ENCODE assay signal across 20 mouse cellular contexts in genomic region chr4:120893656-120894401, GRCm38 (mm10). TPM values are rescaled to one million over a fixed set of nuclear protein-coding genes. Genes with fewer than 3 reads are reported as not detected.
DNase-seq lines count a peak whose midpoint lies in the region; ATAC-seq and TF ChIP-seq lines count a peak whose summit lies in the region.
"Had no signal": no experiment of that assay in that cellular context is flagged by ENCODE, and none has a peak within 500 bp of the region (broad histone marks: within the 10 kb centered on the region; RNA-seq: fewer than 3 reads in every experiment).

No protein-coding gene starts in this region.

- no peak for TF ChIP-seq CTCF in thymus, adult 2 months (IDR thresholded peaks at IDR 0.05; ENCODE audit: borderline replicate concordance, control insufficient read depth, extremely low read depth, insufficient read depth, low read length, poor library complexity)

- H3K4me1 ChIP-seq in hindbrain, embryonic 16.5 days (ENCODE audit: control insufficient read depth, insufficient read depth, low read depth, low read length): no peaks in the 10 kb centered on the region
- peaks cover 28% of the 10 kb centered on the region for H3K4me1 ChIP-seq in hindbrain, embryonic 13.5 days (replicated peaks)
- peaks cover 5% of the 10 kb centered on the region; the same call in 1 of the 2 replicates for H3K4me1 ChIP-seq in neural tube, embryonic 13.5 days (replicated peaks)
- no peaks in the 10 kb centered on the region for H3K4me1 ChIP-seq in thymus, adult 2 months (replicated peaks; ENCODE audit: control insufficient read depth, insufficient read depth, low read length)
- H3K4me1 ChIP-seq: forebrain, embryonic 15.5 days; heart, embryonic 15.5 days; neural tube, embryonic 15.5 days had no signal

- no peaks in the 10 kb centered on the region for H3K9me3 ChIP-seq in hindbrain, embryonic 16.5 days (ENCODE audit: control insufficient read depth, low read length)
- no peaks in the 10 kb centered on the region for H3K9me3 ChIP-seq in hindbrain, embryonic 13.5 days
- no peaks in the 10 kb centered on the region for H3K9me3 ChIP-seq in neural tube, embryonic 13.5 days
- H3K9me3 ChIP-seq: forebrain, embryonic 15.5 days; heart, embryonic 15.5 days; hindbrain, embryonic 12.5 days; midbrain, embryonic 10.5 days; neural tube, embryonic 15.5 days had no signal

- no peak for TF ChIP-seq POLR2A in thymus, adult 2 months (IDR thresholded peaks at IDR 0.05; ENCODE audit: control insufficient read depth, extremely low read depth, insufficient read depth, low read length, poor library complexity)

- no peak overlapping the region for H3K9ac ChIP-seq in hindbrain, embryonic 16.5 days (ENCODE audit: low read depth, low read length)
- no peak overlapping the region for H3K9ac ChIP-seq in hindbrain, embryonic 13.5 days
- H3K9ac ChIP-seq in neural tube, embryonic 13.5 days: no peak overlapping the region
- H3K9ac ChIP-seq: forebrain, embryonic 15.5 days; heart, embryonic 15.5 days; hindbrain, embryonic 12.5 days; neural tube, embryonic 15.5 days had no signal

- 0 out of 2 replicates have a peak, but pooled peaks have one; percentile 18 for ATAC-seq in hindbrain, embryonic 16.5 days
- no peak for ATAC-seq in hindbrain, embryonic 13.5 days (ENCODE audit: low FRiP score)
- ATAC-seq in neural tube, embryonic 13.5 days (ENCODE audit: low read depth): no peak
- ATAC-seq: forebrain, embryonic 15.5 days; intestine, embryonic 16.5 days had no signal

- H3K4me2 ChIP-seq in hindbrain, embryonic 16.5 days (ENCODE audit: low read length): no peak overlapping the region
- H3K4me2 ChIP-seq in hindbrain, embryonic 13.5 days: no peak overlapping the region
- H3K4me2 ChIP-seq in neural tube, embryonic 13.5 days: no peak overlapping the region
- H3K4me2 ChIP-seq: forebrain, embryonic 15.5 days; heart, embryonic 15.5 days; hindbrain, embryonic 12.5 days; neural tube, embryonic 15.5 days had no signal

- no peak overlapping the region for H3K4me3 ChIP-seq in hindbrain, embryonic 16.5 days (ENCODE audit: low read length)
- H3K4me3 ChIP-seq in hindbrain, embryonic 13.5 days: no peak overlapping the region
- H3K4me3 ChIP-seq in neural tube, embryonic 13.5 days: no peak overlapping the region
- no peak overlapping the region for H3K4me3 ChIP-seq in thymus, adult 2 months (ENCODE audit: control insufficient read depth, insufficient read depth, low read length)
- H3K4me3 ChIP-seq: erythroblast, embryonic 14.5 days; forebrain, embryonic 15.5 days; gastrocnemius, adult 2 months; heart, adult 2 months; heart, embryonic 15.5 days; hindbrain, embryonic 12.5 days; midbrain, embryonic 10.5 days; neural tube, embryonic 15.5 days had no signal

- H3K36me3 ChIP-seq in hindbrain, embryonic 16.5 days (ENCODE audit: control insufficient read depth, insufficient read depth, low read length): no peaks in the 10 kb centered on the region
- H3K36me3 ChIP-seq in hindbrain, embryonic 13.5 days: no peaks in the 10 kb centered on the region
- no peaks in the 10 kb centered on the region for H3K36me3 ChIP-seq in neural tube, embryonic 13.5 days
- H3K36me3 ChIP-seq in thymus, adult 2 months (ENCODE audit: control insufficient read depth, insufficient read depth, low read length): no peaks in the 10 kb centered on the region
- H3K36me3 ChIP-seq: forebrain, embryonic 15.5 days; heart, embryonic 15.5 days; hindbrain, embryonic 12.5 days; midbrain, embryonic 10.5 days had no signal

- H3K27me3 ChIP-seq in hindbrain, embryonic 16.5 days (replicated peaks; ENCODE audit: control insufficient read depth, insufficient read depth, low read length): no peaks in the 10 kb centered on the region
- 0 out of 2 replicates have a peak, but pooled peaks cover 4% of the 10 kb centered on the region for H3K27me3 ChIP-seq in hindbrain, embryonic 13.5 days
- H3K27me3 ChIP-seq in neural tube, embryonic 13.5 days: no peaks in the 10 kb centered on the region
- no peaks in the 10 kb centered on the region for H3K27me3 ChIP-seq in thymus, adult 2 months (ENCODE audit: control insufficient read depth, insufficient read depth, low read length)
- H3K27me3 ChIP-seq: forebrain, embryonic 15.5 days; neural tube, embryonic 15.5 days had no signal

- WGBS in hindbrain, embryonic 16.5 days: 71% methylated on average over 11 of the region's 11 CpGs
- 71% methylated on average over 11 of the region's 11 CpGs for WGBS in hindbrain, embryonic 13.5 days
- WGBS in neural tube, embryonic 13.5 days: 69% methylated on average over 11 of the region's 11 CpGs
- WGBS in thymus, adult 2 months: 88% methylated on average over 11 of the region's 11 CpGs

- no peak for DNase-seq in neural tube, embryonic 10.5 days (ENCODE audit: extremely low spot score, low spot score)
- DNase-seq in cerebellum, adult 11-12 months: peak; percentile 77
- peak; percentile 80 to 82 for DNase-seq in cerebellum, postnatal 25 days
- no peak for DNase-seq in thymus, postnatal 4 days
- DNase-seq in thymus, adult 2 months: no peak
- DNase-seq: gastrocnemius, adult 2 months; heart, adult 2 months; liver; lung, adult 18-20 months; lung, postnatal 4 days had no signal

- no peak overlapping the region for H3K27ac ChIP-seq in hindbrain, embryonic 16.5 days (ENCODE audit: low read depth, low read length)
- no peak overlapping the region for H3K27ac ChIP-seq in hindbrain, embryonic 13.5 days
- H3K27ac ChIP-seq in neural tube, embryonic 13.5 days (replicated peaks): 0 out of 2 replicates have a peak overlapping the region, but pooled peaks have one; percentile 3
- H3K27ac ChIP-seq in thymus, adult 2 months (ENCODE audit: control insufficient read depth, insufficient read depth, low read length): no peak overlapping the region
- H3K27ac ChIP-seq: forebrain, embryonic 15.5 days; gastrocnemius, adult 2 months; heart, adult 2 months; heart, embryonic 15.5 days; hindbrain, embryonic 12.5 days; midbrain, embryonic 10.5 days; neural tube, embryonic 15.5 days had no signal

RNA-seq across cellular contexts. Expression of gene Exo5, which starts 31.0 kb away (rescaled TPM):
- 28.0 and 29.8 TPM in 2 replicates for polyA plus RNA-seq in hindbrain, embryonic 16.5 days (2015; fragmentation: Nextera tagmentation; extraction: Ambion mirVana)
- 38.3 and 42.6 TPM in 2 replicates for polyA plus RNA-seq in hindbrain, embryonic 13.5 days (2015; fragmentation: Nextera tagmentation; extraction: Ambion mirVana)
- 36.1 and 38.8 TPM in 2 replicates for polyA plus RNA-seq in neural tube, embryonic 13.5 days (2015; fragmentation: Nextera tagmentation; extraction: Ambion mirVana)
- 10.9 and 11.7 TPM in 2 replicates for polyA plus RNA-seq in thymus, adult 2 months (2012; rRNA removed)

RNA-seq across cellular contexts. Expression of gene Rims3, which starts 39.2 kb away (rescaled TPM):
- 24.0 and 28.6 TPM in 2 replicates for polyA plus RNA-seq in hindbrain, embryonic 16.5 days (2015; fragmentation: Nextera tagmentation; extraction: Ambion mirVana)
- polyA plus RNA-seq in hindbrain, embryonic 13.5 days (2015; fragmentation: Nextera tagmentation; extraction: Ambion mirVana): 11.9 and 12.4 TPM in 2 replicates
- 16.1 and 18.8 TPM in 2 replicates for polyA plus RNA-seq in neural tube, embryonic 13.5 days (2015; fragmentation: Nextera tagmentation; extraction: Ambion mirVana)
- 3.7 and 4.1 TPM in 2 replicates for polyA plus RNA-seq in thymus, adult 2 months (2012; rRNA removed)

RNA-seq across cellular contexts. Expression of gene Zfp69, which starts 57.7 kb away (rescaled TPM):
- 6.1 and 6.3 TPM in 2 replicates for polyA plus RNA-seq in hindbrain, embryonic 16.5 days (2015; fragmentation: Nextera tagmentation; extraction: Ambion mirVana)
- polyA plus RNA-seq in hindbrain, embryonic 13.5 days (2015; fragmentation: Nextera tagmentation; extraction: Ambion mirVana): 9.1 and 9.8 TPM in 2 replicates
- polyA plus RNA-seq in neural tube, embryonic 13.5 days (2015; fragmentation: Nextera tagmentation; extraction: Ambion mirVana): 7.9 and 8.3 TPM in 2 replicates
- 3.2 and 3.4 TPM in 2 replicates for polyA plus RNA-seq in thymus, adult 2 months (2012; rRNA removed)

Comparison
In these comparisons a context has a peak if more than half of its experiments do, and no peak if none do; other contexts are left out.
1. DNase-seq: peak in cerebellum, adult 11-12 months (single experiment) and cerebellum, postnatal 25 days (2 of 2); none in neural tube, embryonic 10.5 days (single experiment), thymus, postnatal 4 days (single experiment) and thymus, adult 2 months (single experiment).